Mouse (Mus musculus): Measurements from ENCODE around the gene Ppp2r5e. TPM values are rescaled to one million over a fixed set of nuclear protein-coding genes. Genes with fewer than 3 reads are reported as not detected.
"Not testable (repeated sequence)": the region's sequence is repeated elsewhere in the genome, so short reads cannot be mapped to it uniquely, and the experiment has no call there.

Gene Ppp2r5e
- total RNA-seq, 2 experiments from 2014 or later = 79.3 to 81.5 TPM

- no peak for DNase-seq (ENCODE audit: low spot score in 2 of 2)
Measured at GRCm38 (mm10) chr12:75492549-75493327, 103.3 kb downstream of the Ppp2r5e start.

- not testable (repeated sequence) for DNase-seq (ENCODE audit: low spot score in 2 of 2)
Measured at GRCm38 (mm10) chr12:75492148-75492547, 103.9 kb downstream of the Ppp2r5e start.

GRCm38 (mm10) chr12:75487500-75487899 is 108.5 kb downstream of the Ppp2r5e start:
- DNase-seq (ENCODE audit: low spot score in 2 of 2) = no peak

GRCm38 (mm10) chr12:75486568-75487286 is 109.3 kb downstream of the Ppp2r5e start:
- DNase-seq (ENCODE audit: low spot score in 2 of 2) = no peak

- no peak for DNase-seq (ENCODE audit: low spot score in 2 of 2)
Measured at GRCm38 (mm10) chr12:75482781-75483180, 113.3 kb downstream of the Ppp2r5e start.

- no peak for DNase-seq (ENCODE audit: low spot score in 2 of 2)
Measured at GRCm38 (mm10) chr12:75482015-75482414, 114.0 kb downstream of the Ppp2r5e start.

- no peak for DNase-seq (ENCODE audit: low spot score in 2 of 2)
Measured at GRCm38 (mm10) chr12:75480031-75480430, 116.0 kb downstream of the Ppp2r5e start.

- no peak for DNase-seq (ENCODE audit: low spot score in 2 of 2)
Measured at GRCm38 (mm10) chr12:75479375-75479898, 116.6 kb downstream of the Ppp2r5e start.

GRCm38 (mm10) chr12:75478596-75478995 is 117.4 kb downstream of the Ppp2r5e start:
- no peak for DNase-seq (ENCODE audit: low spot score in 2 of 2)

GRCm38 (mm10) chr12:75478117-75478516 is 117.9 kb downstream of the Ppp2r5e start:
- no peak for DNase-seq (ENCODE audit: low spot score in 2 of 2)

- no peak for DNase-seq (ENCODE audit: low spot score in 2 of 2)
Measured at GRCm38 (mm10) chr12:75473021-75473420, 123.0 kb downstream of the Ppp2r5e start.

GRCm38 (mm10) chr12:75472107-75472506 is 123.9 kb downstream of the Ppp2r5e start:
- DNase-seq (ENCODE audit: low spot score in 2 of 2) = no peak

- DNase-seq (ENCODE audit: low spot score in 2 of 2) = no peak
Measured at GRCm38 (mm10) chr12:75467814-75468213, 128.2 kb downstream of the Ppp2r5e start.

GRCm38 (mm10) chr12:75467127-75467526 is 128.9 kb downstream of the Ppp2r5e start:
- DNase-seq (ENCODE audit: low spot score in 2 of 2) = no peak

- no peak for DNase-seq (ENCODE audit: low spot score in 2 of 2)
Measured at GRCm38 (mm10) chr12:75466206-75466605, 129.8 kb downstream of the Ppp2r5e start.

- DNase-seq (ENCODE audit: low spot score in 2 of 2) = peak; percentile 54 to 70
Measured at GRCm38 (mm10) chr12:75464016-75464769, 131.9 kb downstream of the Ppp2r5e start.

GRCm38 (mm10) chr12:75460561-75460960 is 135.5 kb downstream of the Ppp2r5e start:
- DNase-seq (ENCODE audit: low spot score in 2 of 2) = no peak

- DNase-seq (ENCODE audit: low spot score in 2 of 2) = no peak
Measured at GRCm38 (mm10) chr12:75459656-75460055, 136.4 kb downstream of the Ppp2r5e start.

GRCm38 (mm10) chr12:75453441-75453840 is 142.6 kb downstream of the Ppp2r5e start:
- no peak for DNase-seq (ENCODE audit: low spot score in 2 of 2)

- no peak for DNase-seq (ENCODE audit: low spot score in 2 of 2)
Measured at GRCm38 (mm10) chr12:75453027-75453426, 143.0 kb downstream of the Ppp2r5e start.

- no peak for DNase-seq (ENCODE audit: low spot score in 2 of 2)
Measured at GRCm38 (mm10) chr12:75450592-75450991, 145.5 kb downstream of the Ppp2r5e start.

All from layer of hippocampus, postnatal 14 days (tissue).